Mouse (Mus musculus): Measurements from ENCODE around the gene Fbxo17.

Gene Fbxo17

GRCm38 (mm10) chr7:28719159-28719558, 2.6 kb downstream of the Fbxo17 start:
- DNase-seq (ENCODE audit: low spot score in 2 of 2), result no peak

GRCm38 (mm10) chr7:28719650-28720049, 3.0 kb downstream of the Fbxo17 start:
- DNase-seq (ENCODE audit: low spot score in 2 of 2), result no peak

GRCm38 (mm10) chr7:28720753-28721537, 4.3 kb downstream of the Fbxo17 start:
- DNase-seq (ENCODE audit: low spot score in 2 of 2), result no peak

- no peak for DNase-seq (ENCODE audit: low spot score in 2 of 2)
Observed at GRCm38 (mm10) chr7:28722079-28722478, 5.5 kb downstream of the Fbxo17 start.

GRCm38 (mm10) chr7:28724613-28725012, 8.0 kb downstream of the Fbxo17 start:
- DNase-seq (ENCODE audit: low spot score in 2 of 2), result no peak

GRCm38 (mm10) chr7:28726600-28726999, 10.0 kb downstream of the Fbxo17 start:
- peak; percentile 68 to 84 for DNase-seq (ENCODE audit: low spot score in 2 of 2)

GRCm38 (mm10) chr7:28727649-28728340, 11.2 kb downstream of the Fbxo17 start:
- peak in 1 of 2 experiments; percentile 39 for DNase-seq (ENCODE audit: low spot score in 2 of 2)

GRCm38 (mm10) chr7:28732341-28733142, 15.9 kb downstream of the Fbxo17 start:
- peak; percentile 41 to 47 for DNase-seq (ENCODE audit: low spot score in 2 of 2)

- no peak for DNase-seq (ENCODE audit: low spot score in 2 of 2)
Observed at GRCm38 (mm10) chr7:28733211-28733610, 16.6 kb downstream of the Fbxo17 start.

- DNase-seq (ENCODE audit: low spot score in 2 of 2), result no peak
Observed at GRCm38 (mm10) chr7:28735701-28736100, 19.1 kb downstream of the Fbxo17 start.

- DNase-seq (ENCODE audit: low spot score in 2 of 2), result no peak
Observed at GRCm38 (mm10) chr7:28739829-28740228, 23.2 kb downstream of the Fbxo17 start.

GRCm38 (mm10) chr7:28740949-28741348, 24.3 kb downstream of the Fbxo17 start:
- DNase-seq (ENCODE audit: low spot score in 2 of 2), result no peak

GRCm38 (mm10) chr7:28741368-28741708, 24.7 kb downstream of the Fbxo17 start:
- no peak for DNase-seq (ENCODE audit: low spot score in 2 of 2)

GRCm38 (mm10) chr7:28741709-28742438, 25.3 kb downstream of the Fbxo17 start, which contains the start of the genes Mrps12 and Sars2:
Mrps12 (minus strand) TSS chr7:28741820.
Sars2 (plus strand) TSS chr7:28741992.
- peak; percentile 85 to 95 for DNase-seq (ENCODE audit: low spot score in 2 of 2)

GRCm38 (mm10) chr7:28749935-28750334, 33.3 kb downstream of the Fbxo17 start:
- no peak for DNase-seq (ENCODE audit: low spot score in 2 of 2)

- no peak for DNase-seq (ENCODE audit: low spot score in 2 of 2)
Observed at GRCm38 (mm10) chr7:28756079-28756478, 39.5 kb downstream of the Fbxo17 start, which contains the start of gene Ccer2. Ccer2 (plus strand) TSS chr7:28756174.

GRCm38 (mm10) chr7:28758623-28759022, 42.0 kb downstream of the Fbxo17 start:
- no peak for DNase-seq (ENCODE audit: low spot score in 2 of 2)

GRCm38 (mm10) chr7:28761907-28762306, 45.3 kb downstream of the Fbxo17 start:
- no peak for DNase-seq (ENCODE audit: low spot score in 2 of 2)

- DNase-seq (ENCODE audit: low spot score in 2 of 2), result no peak
Observed at GRCm38 (mm10) chr7:28765211-28765610, 48.6 kb downstream of the Fbxo17 start.

- peak; percentile 87 to 95 for DNase-seq (ENCODE audit: low spot score in 2 of 2)
Observed at GRCm38 (mm10) chr7:28766173-28766879, 49.7 kb downstream of the Fbxo17 start, which contains the start of gene Sirt2. Sirt2 (plus strand) TSS chr7:28766735.

- DNase-seq (ENCODE audit: low spot score in 2 of 2), result no peak
Observed at GRCm38 (mm10) chr7:28766910-28767309, 50.3 kb downstream of the Fbxo17 start.

All from cerebellum, postnatal 4 days (tissue).